Mouse (Mus musculus): ENCODE measurements at regions not wholly inside any gene's neighbourhood (a gene's known extent, or its start where the extent isn't known, plus 50 kb on each side); places are given as distances from the start of the nearest gene placed in this dataset.

GRCm38 (mm10) chr6:84393519-84394231 lies 200.0 kb downstream of the Cyp26b1 start:
- no peak overlapping the region for H3K27ac ChIP-seq
- no peak for TF ChIP-seq CTCF (conservative IDR thresholded peaks at IDR 0.05)
- DNase-seq (ENCODE audit: low spot score in 2 of 2): no peak
- H3K4me3 ChIP-seq: no peak overlapping the region

- no peak overlapping the region for H3K4me3 ChIP-seq
- no peak for DNase-seq (ENCODE audit: low spot score in 2 of 2)
- H3K27ac ChIP-seq: no peak overlapping the region
- TF ChIP-seq CTCF (conservative IDR thresholded peaks at IDR 0.05): no peak
These were observed 200.8 kb downstream of the Cyp26b1 start for GRCm38 (mm10) chr6:84392752-84393511.

GRCm38 (mm10) chr6:84391016-84391415 lies 202.7 kb downstream of the Cyp26b1 start:
- no peak for DNase-seq (ENCODE audit: low spot score in 2 of 2)
- TF ChIP-seq CTCF (conservative IDR thresholded peaks at IDR 0.05): no peak
- no peak overlapping the region for H3K27ac ChIP-seq

GRCm38 (mm10) chr6:84385696-84386095 lies 208.0 kb downstream of the Cyp26b1 start:
- no peak for DNase-seq (ENCODE audit: low spot score in 2 of 2)
- no peak for TF ChIP-seq CTCF (conservative IDR thresholded peaks at IDR 0.05)
- Histone ChIP-seq H3K27ac (no peak overlapping the region), H3K4me3 (no peak overlapping the region)

More at GRCm38 (mm10) chr6:84391016-84391415, 202.7 kb downstream of the Cyp26b1 start:
- no peak overlapping the region for H3K4me3 ChIP-seq

- H3K27ac ChIP-seq: no peak overlapping the region
- H3K4me3 ChIP-seq: no peak overlapping the region
- no peak for DNase-seq (ENCODE audit: low spot score in 2 of 2)
- TF ChIP-seq CTCF (conservative IDR thresholded peaks at IDR 0.05): no peak
These were observed 210.0 kb downstream of the Cyp26b1 start for GRCm38 (mm10) chr6:84383718-84384117.

GRCm38 (mm10) chr6:84383141-84383540 lies 210.6 kb downstream of the Cyp26b1 start:
- TF ChIP-seq CTCF (conservative IDR thresholded peaks at IDR 0.05): no peak
- DNase-seq (ENCODE audit: low spot score in 2 of 2): peak in 1 of 2 experiments; percentile 29
- Histone ChIP-seq H3K4me3 (no peak overlapping the region), H3K27ac (no peak overlapping the region)

GRCm38 (mm10) chr6:84381571-84381970 lies 212.1 kb downstream of the Cyp26b1 start:
- no peak overlapping the region for H3K4me3 ChIP-seq
- no peak for TF ChIP-seq CTCF (conservative IDR thresholded peaks at IDR 0.05)
- no peak for DNase-seq (ENCODE audit: low spot score in 2 of 2)
- H3K27ac ChIP-seq: no peak overlapping the region

GRCm38 (mm10) chr6:84376666-84377065 lies 217.0 kb downstream of the Cyp26b1 start:
- Histone ChIP-seq H3K4me3 (no peak overlapping the region), H3K27ac (no peak overlapping the region)
- DNase-seq (ENCODE audit: low spot score in 2 of 2): no peak
- no peak for TF ChIP-seq CTCF (conservative IDR thresholded peaks at IDR 0.05)

GRCm38 (mm10) chr6:84375498-84375897 lies 218.2 kb downstream of the Cyp26b1 start:
- peak; percentile 96 for TF ChIP-seq CTCF (conservative IDR thresholded peaks at IDR 0.05)
- Histone ChIP-seq H3K4me3 (no peak overlapping the region), H3K27ac (no peak overlapping the region)
- DNase-seq (ENCODE audit: low spot score in 2 of 2): peak; percentile 2 to 61

- H3K27ac ChIP-seq: no peak overlapping the region
- TF ChIP-seq CTCF (conservative IDR thresholded peaks at IDR 0.05): no peak
- no peak for DNase-seq (ENCODE audit: low spot score in 2 of 2)
- H3K4me3 ChIP-seq: no peak overlapping the region
These were observed 227.3 kb downstream of the Cyp26b1 start for GRCm38 (mm10) chr6:84366365-84366764.

GRCm38 (mm10) chr6:84365914-84366313 lies 227.8 kb downstream of the Cyp26b1 start:
- no peak overlapping the region for H3K4me3 ChIP-seq
- no peak for DNase-seq (ENCODE audit: low spot score in 2 of 2)
- H3K27ac ChIP-seq: no peak overlapping the region
- TF ChIP-seq CTCF (conservative IDR thresholded peaks at IDR 0.05): no peak

- TF ChIP-seq CTCF (conservative IDR thresholded peaks at IDR 0.05): no peak
- Histone ChIP-seq H3K4me3 (no peak overlapping the region), H3K27ac (no peak overlapping the region)
- no peak for DNase-seq (ENCODE audit: low spot score in 2 of 2)
These were observed 228.7 kb downstream of the Cyp26b1 start for GRCm38 (mm10) chr6:84364964-84365363.

- no peak for DNase-seq (ENCODE audit: low spot score in 2 of 2)
- Histone ChIP-seq H3K27ac (no peak overlapping the region), H3K4me3 (no peak overlapping the region)
- no peak for TF ChIP-seq CTCF (conservative IDR thresholded peaks at IDR 0.05)
These were observed 231.4 kb downstream of the Cyp26b1 start for GRCm38 (mm10) chr6:84362331-84362730.

GRCm38 (mm10) chr6:84357911-84358310 lies 235.8 kb downstream of the Cyp26b1 start:
- Histone ChIP-seq H3K27ac (no peak overlapping the region), H3K4me3 (no peak overlapping the region)
- no peak for TF ChIP-seq CTCF (conservative IDR thresholded peaks at IDR 0.05)
- DNase-seq (ENCODE audit: low spot score in 2 of 2): no peak
